Mouse (Mus musculus): ENCODE results near the gene Tbc1d14. TPM values are rescaled to one million over a fixed set of nuclear protein-coding genes. Genes with fewer than 3 reads are reported as not detected.

Gene Tbc1d14
- polyA plus RNA-seq, 2 experiments from 2014 or later, result 58.5 to 95.0 TPM

DNA sequence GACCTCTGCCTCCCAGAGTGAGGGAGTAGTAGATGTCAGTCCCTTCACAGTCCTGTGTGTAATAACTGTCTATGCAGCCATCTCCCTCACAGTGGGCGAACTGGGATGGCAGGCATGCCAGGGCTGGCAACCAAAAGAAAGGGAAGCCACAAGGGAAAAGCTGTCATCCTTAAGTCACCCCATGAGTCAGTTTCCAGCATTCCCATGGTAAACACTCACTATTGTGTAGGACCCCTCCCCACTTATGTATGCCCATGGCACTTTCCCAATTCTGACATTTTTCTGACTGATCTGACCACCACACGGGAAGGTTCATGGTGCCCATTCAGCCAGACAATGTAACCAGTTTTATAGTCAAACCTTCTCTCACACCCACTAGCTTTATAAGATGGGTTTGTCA, 132.4 kb downstream of the Tbc1d14 start:
- no peak for ATAC-seq

DNA sequence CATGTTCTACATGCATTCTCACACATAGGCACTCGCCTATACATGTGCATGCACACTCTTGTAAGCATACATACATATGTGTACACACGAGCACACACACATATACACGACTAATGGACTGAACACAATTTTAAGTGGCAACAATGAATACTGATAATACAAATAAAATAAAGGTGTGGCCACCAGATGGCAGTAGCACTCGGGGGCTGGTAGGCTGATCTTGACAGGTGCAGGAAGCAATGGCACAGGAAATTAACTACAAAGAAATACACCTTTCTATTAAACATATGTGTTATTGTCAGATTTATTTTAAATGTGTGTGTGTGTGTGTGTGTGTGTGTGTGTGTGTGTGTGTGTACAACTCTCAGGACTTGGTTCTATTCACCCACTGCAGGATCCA, 134.2 kb downstream of the Tbc1d14 start:
- peak; percentile 53 for ATAC-seq

GRCm38 (mm10) chr5:36457706-36458105, 135.4 kb downstream of the Tbc1d14 start:
- no peak for ATAC-seq

- no peak for ATAC-seq
These were observed 140.3 kb downstream of the Tbc1d14 start for GRCm38 (mm10) chr5:36452821-36453220.

DNA sequence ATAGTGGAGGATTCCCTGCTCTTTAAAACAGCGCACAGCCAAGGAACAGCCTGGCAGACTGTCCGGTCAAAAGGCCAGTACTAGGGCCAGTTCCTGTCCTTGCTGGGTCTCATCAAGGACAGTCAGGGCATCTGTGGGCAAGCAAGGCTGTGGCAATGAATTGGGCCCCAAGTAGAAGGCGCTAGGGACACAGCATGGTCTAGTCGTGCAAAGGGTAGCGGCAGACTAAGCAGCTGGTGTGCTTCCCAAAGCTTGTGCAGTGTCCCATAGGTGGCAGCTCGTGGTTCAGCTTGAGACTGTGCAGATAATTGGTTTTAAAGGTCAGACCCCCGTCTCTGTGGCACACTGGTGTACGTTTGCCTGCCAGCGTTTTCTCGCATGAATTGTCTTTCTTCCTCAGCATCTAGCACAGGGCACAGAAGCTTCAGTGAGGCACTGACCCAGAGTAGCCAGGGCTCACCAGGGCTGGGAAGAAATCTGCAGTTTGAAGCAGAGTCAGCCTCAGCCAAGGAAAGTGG, 141.1 kb downstream of the Tbc1d14 start:
- ATAC-seq, result no peak

DNA sequence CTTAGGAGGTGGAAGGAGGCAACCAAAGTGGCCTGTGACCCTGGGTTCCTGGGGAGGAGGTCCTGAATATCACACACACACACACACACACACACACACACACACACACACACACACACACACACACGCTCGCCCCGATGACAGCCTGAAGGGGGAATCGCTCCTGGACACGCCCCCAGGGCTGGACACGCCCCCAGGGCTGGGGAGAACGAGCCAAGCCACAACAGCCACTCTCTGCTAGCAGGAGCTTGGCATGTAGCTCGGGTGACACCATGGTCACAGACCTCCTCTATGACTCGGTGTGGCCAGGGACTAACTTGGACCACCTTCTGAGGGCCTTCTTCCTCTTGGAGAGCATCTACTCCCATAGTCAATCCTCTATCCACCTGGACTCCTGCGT, 142.0 kb downstream of the Tbc1d14 start:
- ATAC-seq, result no peak

- no peak for ATAC-seq
These were observed 143.2 kb downstream of the Tbc1d14 start for GRCm38 (mm10) chr5:36449710-36450358.

DNA sequence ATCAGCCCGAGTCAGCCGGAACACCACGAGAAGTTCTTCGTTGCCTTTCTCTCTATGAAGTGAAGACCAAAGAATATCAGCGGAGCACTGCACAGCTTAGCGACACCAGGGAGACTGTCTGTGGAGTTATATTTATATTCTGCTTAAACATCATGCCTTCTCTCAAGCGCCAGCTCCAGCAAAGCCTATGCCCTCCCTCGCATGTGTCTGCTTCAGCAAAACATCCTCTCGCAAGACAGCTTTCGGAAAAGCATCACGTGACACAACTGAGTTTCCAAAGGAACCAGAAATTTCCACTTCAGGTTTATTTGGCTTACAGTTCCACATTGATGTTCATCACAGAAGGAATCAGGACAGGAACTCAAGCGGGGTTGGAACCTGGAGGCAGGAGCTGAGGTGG, 145.2 kb downstream of the Tbc1d14 start:
- ATAC-seq, result no peak

GRCm38 (mm10) chr5:36446166-36446890, 146.7 kb downstream of the Tbc1d14 start:
- no peak for ATAC-seq

DNA sequence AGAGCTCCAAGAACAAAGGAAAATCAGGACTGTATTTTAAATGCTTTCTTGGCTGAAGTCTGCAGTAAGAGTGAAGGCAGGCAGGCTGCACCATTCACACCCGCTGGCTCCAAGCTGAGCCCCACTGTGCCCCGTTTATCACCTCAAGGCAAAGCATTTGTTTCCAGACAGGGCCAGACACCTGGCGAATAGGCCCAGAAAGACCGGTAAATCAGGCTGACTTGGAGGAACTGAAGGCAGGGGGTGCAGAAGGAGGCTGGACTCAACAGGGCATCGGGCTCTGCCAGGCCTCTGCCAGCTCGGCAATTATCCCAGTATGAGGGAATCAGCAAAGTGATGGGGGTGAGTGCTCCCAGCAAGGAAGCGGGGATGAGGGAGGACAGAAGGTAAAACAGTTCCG, 148.0 kb downstream of the Tbc1d14 start:
- ATAC-seq, result no peak

- no peak for ATAC-seq
These were observed 148.5 kb downstream of the Tbc1d14 start for GRCm38 (mm10) chr5:36444611-36445010.

DNA sequence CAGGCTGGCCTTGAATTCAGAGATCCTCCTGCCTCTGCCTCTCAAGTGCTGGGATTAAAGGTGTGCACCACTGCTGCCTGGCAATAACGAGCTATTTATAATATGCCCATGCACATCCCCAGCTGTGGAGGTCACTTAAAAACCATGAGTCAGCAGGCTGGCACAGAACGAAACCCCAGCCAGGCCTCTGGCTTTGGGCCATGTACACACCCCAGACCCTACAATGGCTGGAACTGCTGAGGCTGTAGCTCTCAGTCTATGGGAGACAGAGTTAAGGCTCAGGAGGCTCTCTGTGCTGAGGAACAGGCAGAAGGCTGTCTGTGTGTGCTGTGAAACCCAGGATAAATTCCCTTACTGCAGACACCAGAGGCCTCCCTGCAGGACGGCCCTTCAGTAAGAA, 152.3 kb downstream of the Tbc1d14 start:
- no peak for ATAC-seq

Other genes starting within 250 kb of the Tbc1d14 start
- 1 to 10 TPM; 4.5 to 4.7 TPM for gene Sorcs2, start 195.1 kb downstream of the Tbc1d14 start, polyA plus RNA-seq (2017; shearing (Covaris generic))
- 10 to 100 TPM; 40.4 to 41.8 TPM for gene Grpel1, start 128.3 kb downstream of the Tbc1d14 start, polyA plus RNA-seq (2017; shearing (Covaris generic))
- gene Tada2b, start 109.0 kb downstream of the Tbc1d14 start, polyA plus RNA-seq (2017; shearing (Covaris generic)), result 1 to 10 TPM; 3.0 to 3.9 TPM
- gene Ccdc96, start 108.7 kb downstream of the Tbc1d14 start, polyA plus RNA-seq (2017; shearing (Covaris generic)), result not detected
- 10 to 100 TPM; 32.6 to 34.7 TPM for gene D5Ertd579e, start 102.7 kb upstream of the Tbc1d14 start, polyA plus RNA-seq (2017; shearing (Covaris generic))
- gene Bloc1s4, start 155.4 kb upstream of the Tbc1d14 start, polyA plus RNA-seq (2017; shearing (Covaris generic)), result 1 to 10 TPM in 1 of 2 experiments, under 1 TPM in 1; 0.67 to 2.9 TPM
- gene Mrfap1, start 203.5 kb upstream of the Tbc1d14 start, polyA plus RNA-seq (2017; shearing (Covaris generic)), result 10 to 100 TPM; 42.0 to 74.5 TPM
- gene Man2b2, start 237.4 kb upstream of the Tbc1d14 start, polyA plus RNA-seq (2017; shearing (Covaris generic)), result 10 to 100 TPM; 19.5 to 34.7 TPM

All from CD4-positive, CD25-positive, alpha-beta regulatory T cell, adult 4 months (primary cell).